Mouse (Mus musculus) kidney, adult 9 months (tissue): ENCODE measurements around the gene Gm21876.
"Not testable (repeated sequence)": the region's sequence is repeated elsewhere in the genome, so short reads cannot be mapped to it uniquely, and the experiment has no call there.

Source experiments
- DNase-seq: peaks from one replicate; pipeline ENCODE4 v3.0.0; 2022

The Gm21876 gene

DNA sequence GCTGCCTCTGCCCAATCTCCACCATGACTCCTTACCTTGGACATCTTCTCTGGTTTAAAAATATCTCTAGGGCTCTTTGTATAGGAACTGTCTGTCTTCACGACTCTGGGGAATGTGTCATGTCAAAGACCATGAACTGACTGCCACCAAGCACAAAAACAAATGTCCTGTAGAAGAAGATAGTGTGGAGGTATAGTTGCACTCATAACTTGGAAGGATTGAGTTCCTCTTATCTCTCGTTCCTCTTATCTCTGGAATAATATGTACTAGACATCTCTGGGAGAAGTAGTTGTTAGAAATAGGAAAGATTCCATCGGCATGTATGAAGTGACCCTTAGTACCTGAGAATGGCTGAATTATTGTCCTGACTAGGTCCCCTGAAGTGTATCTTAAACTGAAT is at the start of gene Gm21876:
Gene Gm21876 (minus strand): TSS at position 101 of the 400 bp plus-strand sequence.
- no peak for DNase-seq

DNA sequence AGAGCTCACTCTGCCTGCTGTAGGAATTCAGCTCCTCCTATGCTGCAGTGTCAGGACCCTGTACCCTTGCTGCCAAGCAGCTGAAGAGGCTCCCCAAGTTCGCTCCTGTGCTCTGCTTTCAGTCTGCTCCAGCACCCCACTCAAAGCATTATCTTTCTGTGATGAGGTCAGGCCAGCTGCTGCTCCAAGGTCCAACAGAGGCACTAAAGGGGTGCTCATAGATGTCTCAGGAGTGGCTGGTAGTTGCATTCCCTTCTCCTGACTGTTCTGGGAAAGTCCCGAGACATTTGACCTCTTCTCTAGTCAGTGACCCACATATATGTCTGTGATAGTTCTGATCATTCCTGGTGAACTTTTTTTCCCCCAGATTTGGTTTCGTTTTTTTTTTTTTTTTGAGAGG is 45.0 kb upstream of the Gm21876 start:
- no peak for DNase-seq

DNA sequence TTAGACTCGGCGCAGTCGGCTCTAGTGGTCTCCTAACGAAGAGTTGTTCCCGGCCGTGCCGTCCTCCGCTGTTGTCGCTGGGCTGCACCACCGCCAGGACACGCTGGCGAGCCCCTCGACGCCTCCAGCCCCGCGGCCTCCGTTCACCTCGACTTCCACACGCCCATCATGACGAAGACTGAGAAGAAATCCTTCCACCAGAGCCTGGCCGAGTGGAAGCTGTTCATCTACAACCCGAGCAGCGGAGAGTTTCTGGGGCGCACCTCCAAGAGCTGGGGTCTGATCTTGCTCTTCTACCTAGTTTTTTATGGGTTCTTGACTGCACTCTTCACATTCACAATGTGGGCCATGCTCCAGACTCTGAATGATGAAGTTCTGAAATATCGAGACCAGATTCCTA is 28.8 kb downstream of the Gm21876 start:
- DNase-seq, result not testable (repeated sequence)
